ENCODE assay signal across 17 mouse cellular contexts in genomic region chr7:125593831-125594230, GRCm38 (mm10). TPM values are rescaled to one million over a fixed set of nuclear protein-coding genes. Genes with fewer than 3 reads are reported as not detected.
DNase-seq lines count a peak whose midpoint lies in the region; ATAC-seq and TF ChIP-seq lines count a peak whose summit lies in the region.
"Had no signal": no experiment of that assay in that cellular context is flagged by ENCODE, and none has a peak within 500 bp of the region (broad histone marks: within the 10 kb centered on the region; RNA-seq: fewer than 3 reads in every experiment).

No protein-coding gene starts in this region.

- TF ChIP-seq EP300 in lung, postnatal 0 days (IDR thresholded peaks at IDR 0.05) = no peak
- TF ChIP-seq EP300 in stomach, postnatal 0 days (optimal IDR thresholded peaks at IDR 0.05) = no peak

- H3K9ac ChIP-seq in lung, postnatal 0 days (replicated peaks; ENCODE audit: low read depth) = no peak overlapping the region
- no peak overlapping the region for H3K9ac ChIP-seq in forebrain, embryonic 16.5 days (replicated peaks; ENCODE audit: low read depth, low read length)
- H3K9ac ChIP-seq in stomach, postnatal 0 days (ENCODE audit: low read length) = no peak overlapping the region

- no peaks in the 10 kb centered on the region for H3K4me1 ChIP-seq in lung, postnatal 0 days (ENCODE audit: insufficient read depth, low read depth, low read length)
- peaks cover 40% of the 10 kb centered on the region for H3K4me1 ChIP-seq in bone marrow macrophage, adult 2 months (ENCODE audit: control insufficient read depth, insufficient read depth, low read length)
- no peaks in the 10 kb centered on the region for H3K4me1 ChIP-seq in forebrain, embryonic 16.5 days (replicated peaks; ENCODE audit: control insufficient read depth, insufficient read depth, low read length)
- H3K4me1 ChIP-seq in stomach, postnatal 0 days (replicated peaks; ENCODE audit: control insufficient read depth, insufficient read depth) = no peaks in the 10 kb centered on the region
- H3K4me1 ChIP-seq: embryonic facial prominence, embryonic 10.5 days had no signal

- TF ChIP-seq CTCF in lung, postnatal 0 days (IDR thresholded peaks at IDR 0.05) = no peak
- TF ChIP-seq CTCF in bone marrow macrophage, adult 2 months (IDR thresholded peaks at IDR 0.05; ENCODE audit: low read depth, low read length) = no peak
- TF ChIP-seq CTCF in stomach, postnatal 0 days (IDR thresholded peaks at IDR 0.05; ENCODE audit: low read depth) = no peak

- DNase-seq in lung, postnatal 25 days (ENCODE audit: low spot score) = peak; percentile 50
- DNase-seq in lung, postnatal 0 days (ENCODE audit: low spot score) = no peak
- peak; percentile 68 for DNase-seq in thymus, postnatal 0 days (ENCODE audit: low spot score)
- no peak for DNase-seq in stomach, postnatal 0 days (ENCODE audit: low spot score)
- DNase-seq in right cerebral cortex, postnatal 25 days = no peak
- DNase-seq: adrenal gland, postnatal 25 days; cerebellum, adult 11 months; kidney, postnatal 25 days; retina, postnatal 1 day had no signal

- no peak for TF ChIP-seq POLR2A in bone marrow macrophage, adult 2 months (IDR thresholded peaks at IDR 0.05; ENCODE audit: borderline replicate concordance, low read depth, low read length)

- no peaks in the 10 kb centered on the region for H3K36me3 ChIP-seq in lung, postnatal 0 days (ENCODE audit: insufficient read depth, low read length)
- H3K36me3 ChIP-seq in forebrain, embryonic 16.5 days (ENCODE audit: control insufficient read depth, insufficient read depth) = no peaks in the 10 kb centered on the region
- no peaks in the 10 kb centered on the region for H3K36me3 ChIP-seq in stomach, postnatal 0 days (ENCODE audit: control insufficient read depth, insufficient read depth, low read length)
- H3K36me3 ChIP-seq: embryonic facial prominence, embryonic 10.5 days had no signal

- H3K27ac ChIP-seq in lung, postnatal 0 days (ENCODE audit: low read length) = no peak overlapping the region
- H3K27ac ChIP-seq in bone marrow macrophage, adult 2 months (ENCODE audit: insufficient read depth, low read depth, low read length) = peak overlapping the region; percentile 48
- H3K27ac ChIP-seq in forebrain, embryonic 16.5 days (ENCODE audit: low read length) = no peak overlapping the region
- no peak overlapping the region for H3K27ac ChIP-seq in stomach, postnatal 0 days (replicated peaks)
- H3K27ac ChIP-seq: embryonic facial prominence, embryonic 10.5 days had no signal

- ATAC-seq in lung, postnatal 0 days = no peak
- ATAC-seq in megakaryocyte, adult 5-6 weeks (ENCODE audit: poor library complexity, severe bottlenecking) = peak; percentile 81
- ATAC-seq in forebrain, embryonic 16.5 days = no peak
- ATAC-seq in stomach, postnatal 0 days (ENCODE audit: low FRiP score, low TSS enrichment) = no peak
- ATAC-seq: Patski had no signal

- 82% methylated on average over 4 of the region's 4 CpGs for WGBS in lung, postnatal 0 days
- 87% methylated on average over 4 of the region's 4 CpGs for WGBS in forebrain, embryonic 16.5 days
- whole genome bisulfite sequencing in stomach, postnatal 0 days = 80% methylated on average over 4 of the region's 4 CpGs

- no peak overlapping the region for H3K4me3 ChIP-seq in lung, postnatal 0 days (ENCODE audit: low read depth, low read length)
- no peak overlapping the region for H3K4me3 ChIP-seq in bone marrow macrophage, adult 2 months (ENCODE audit: insufficient read depth, low read length)
- no peak overlapping the region for H3K4me3 ChIP-seq in forebrain, embryonic 16.5 days (replicated peaks; ENCODE audit: low read length)
- no peak overlapping the region for H3K4me3 ChIP-seq in stomach, postnatal 0 days (ENCODE audit: low read depth, low read length)
- H3K4me3 ChIP-seq: embryonic facial prominence, embryonic 10.5 days had no signal

- no peaks in the 10 kb centered on the region for H3K9me3 ChIP-seq in lung, postnatal 0 days (ENCODE audit: low read length)
- no peaks in the 10 kb centered on the region for H3K9me3 ChIP-seq in forebrain, embryonic 16.5 days (ENCODE audit: control insufficient read depth, low read length)
- no peaks in the 10 kb centered on the region for H3K9me3 ChIP-seq in stomach, postnatal 0 days (ENCODE audit: control insufficient read depth, low read length)
- H3K9me3 ChIP-seq: embryonic facial prominence, embryonic 10.5 days had no signal

- H3K27me3 ChIP-seq in lung, postnatal 0 days (replicated peaks; ENCODE audit: insufficient read depth, low read length) = no peaks in the 10 kb centered on the region
- H3K27me3 ChIP-seq in forebrain, embryonic 16.5 days (replicated peaks; ENCODE audit: control insufficient read depth, insufficient read depth, low read length) = no peaks in the 10 kb centered on the region
- no peaks in the 10 kb centered on the region for H3K27me3 ChIP-seq in stomach, postnatal 0 days (ENCODE audit: control insufficient read depth, insufficient read depth, low read length)
- H3K27me3 ChIP-seq: Patski had no signal

- no peak overlapping the region for H3K4me2 ChIP-seq in lung, postnatal 0 days (replicated peaks; ENCODE audit: low read depth, low read length)
- H3K4me2 ChIP-seq in forebrain, embryonic 16.5 days (ENCODE audit: low read length) = no peak overlapping the region
- no peak overlapping the region for H3K4me2 ChIP-seq in stomach, postnatal 0 days (replicated peaks; ENCODE audit: low read depth)
- H3K4me2 ChIP-seq: midbrain, embryonic 11.5 days had no signal

RNA-seq across cellular contexts. Expression of gene Il21r, which starts 9.4 kb away (rescaled TPM):
- 0.38 and 0.65 TPM in 2 replicates for polyA plus RNA-seq in lung, postnatal 0 days (2015; fragmentation: Nextera tagmentation; extraction: Ambion mirVana)
- polyA plus RNA-seq in bone marrow macrophage, adult 2 months (2012; ENCODE audit: insufficient read depth, insufficient read length, missing spikeins) = 37.0 and 37.4 TPM in 2 replicates
- total RNA-seq in megakaryocyte, adult 5-6 weeks (2015) = 0.62 and 0.83 TPM in 2 replicates
- total RNA-seq in megakaryocyte, adult 5-6 weeks (2017) = 1.8 and 2.2 TPM in 2 replicates
- 28.2 and 36.8 TPM in 2 replicates for polyA plus RNA-seq in thymus, postnatal 0 days (2015; fragmentation: Nextera tagmentation; extraction: Ambion mirVana)
- polyA plus RNA-seq in forebrain, embryonic 16.5 days (2015; fragmentation: Nextera tagmentation; extraction: Ambion mirVana) = 0.22 and 0.37 TPM in 2 replicates
- 0.29 and 0.45 TPM in 2 replicates for polyA plus RNA-seq in stomach, postnatal 0 days (2015; fragmentation: Nextera tagmentation; extraction: Ambion mirVana)
- total RNA-seq: gastrocnemius, adult 8-10 months had no signal
- polyA plus RNA-seq: heart, embryonic 14.5 days; Patski had no signal

RNA-seq across cellular contexts. Expression of gene Il4ra, which starts 41.9 kb away (rescaled TPM):
- 29.7 and 31.8 TPM in 2 replicates for polyA plus RNA-seq in lung, postnatal 0 days (2015; fragmentation: Nextera tagmentation; extraction: Ambion mirVana)
- 56.6 and 65.8 TPM in 2 replicates for polyA plus RNA-seq in bone marrow macrophage, adult 2 months (2012; ENCODE audit: insufficient read depth, insufficient read length, missing spikeins)
- total RNA-seq in megakaryocyte, adult 5-6 weeks (2015) = 11.9 and 15.9 TPM in 2 replicates
- 29.8 and 31.7 TPM in 2 replicates for total RNA-seq in megakaryocyte, adult 5-6 weeks (2017)
- 45.8 and 47.1 TPM in 2 replicates for polyA plus RNA-seq in thymus, postnatal 0 days (2015; fragmentation: Nextera tagmentation; extraction: Ambion mirVana)
- 2.4 and 2.5 TPM in 2 replicates for polyA plus RNA-seq in forebrain, embryonic 16.5 days (2015; fragmentation: Nextera tagmentation; extraction: Ambion mirVana)
- polyA plus RNA-seq in stomach, postnatal 0 days (2015; fragmentation: Nextera tagmentation; extraction: Ambion mirVana) = 13.4 and 13.9 TPM in 2 replicates

Comparison
In these comparisons a context has a peak if more than half of its experiments do, and no peak if none do; other contexts are left out.
1. DNase-seq: peak in lung, postnatal 25 days (single experiment) and thymus, postnatal 0 days (single experiment); none in lung, postnatal 0 days (single experiment), stomach, postnatal 0 days (single experiment) and right cerebral cortex, postnatal 25 days (single experiment).
2. RNA of gene Il21r, which starts 9.4 kb away (polyA plus RNA-seq): 37.0 to 37.4 TPM in bone marrow macrophage, adult 2 months and 28.2 to 36.8 TPM in thymus, postnatal 0 days; 0.38 to 0.65 TPM in lung, postnatal 0 days, 0.22 to 0.37 TPM in forebrain, embryonic 16.5 days and 0.29 to 0.45 TPM in stomach, postnatal 0 days; every median in the first group is over 10 times any median in the second.